Mouse (Mus musculus): Measurements from ENCODE around the gene Il12b. TPM values are rescaled to one million over a fixed set of nuclear protein-coding genes. Genes with fewer than 3 reads are reported as not detected.

Il12b gene
- polyA plus RNA-seq, 1 experiment = 0.15 TPM

DNA sequence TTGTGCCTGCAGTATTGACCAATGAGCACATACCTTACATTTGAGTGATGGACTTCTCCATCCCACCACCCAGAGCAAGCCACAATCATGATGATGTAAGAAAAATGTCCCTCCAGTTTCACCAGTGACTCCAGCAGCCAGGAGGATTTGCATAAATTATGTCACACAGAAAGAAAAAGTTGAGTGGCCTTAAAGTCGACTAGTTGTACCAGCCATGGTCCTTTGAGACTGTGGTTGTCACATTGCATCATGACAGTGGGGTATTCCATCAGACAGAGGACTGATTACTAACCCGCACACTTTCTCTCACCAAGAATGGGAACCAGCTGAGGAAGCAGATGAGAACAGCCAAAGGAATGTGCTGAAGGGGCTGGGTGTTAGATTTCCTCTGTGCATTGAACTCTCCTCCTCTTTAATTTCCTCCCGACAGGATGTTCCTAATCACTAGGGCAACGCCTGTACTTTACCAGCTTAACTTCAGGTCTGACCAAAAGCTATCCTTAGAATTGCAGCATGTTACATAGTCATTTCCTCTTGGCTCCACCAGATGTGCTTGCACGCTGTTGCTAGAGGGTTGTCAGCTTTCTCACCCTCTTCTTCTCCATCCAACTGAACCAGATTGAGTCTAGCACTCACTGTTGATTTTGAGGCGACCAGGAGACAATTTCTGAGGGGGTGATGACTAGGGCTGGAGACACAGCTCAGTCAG is 9.7 kb upstream of the Il12b start:
- Histone ChIP-seq H3K4me3 (replicated peaks; ENCODE audit: extremely low read depth, low read depth, low read length) (no peak overlapping the region), H3K4me1 (ENCODE audit: control insufficient read depth, insufficient read depth, low read length) (peaks cover 2% of the 10 kb centered on the region; the same call in 1 of the 2 replicates)
- 27% methylated on average over 6 of the region's 6 CpGs for WGBS
- DNase-seq = no peak
- TF ChIP-seq POLR2A (IDR thresholded peaks at IDR 0.05; ENCODE audit: borderline replicate concordance, extremely low read depth, low read depth, low read length) = no peak
- TF ChIP-seq CTCF (IDR thresholded peaks at IDR 0.05; ENCODE audit: insufficient read depth, low read length) = no peak

DNA sequence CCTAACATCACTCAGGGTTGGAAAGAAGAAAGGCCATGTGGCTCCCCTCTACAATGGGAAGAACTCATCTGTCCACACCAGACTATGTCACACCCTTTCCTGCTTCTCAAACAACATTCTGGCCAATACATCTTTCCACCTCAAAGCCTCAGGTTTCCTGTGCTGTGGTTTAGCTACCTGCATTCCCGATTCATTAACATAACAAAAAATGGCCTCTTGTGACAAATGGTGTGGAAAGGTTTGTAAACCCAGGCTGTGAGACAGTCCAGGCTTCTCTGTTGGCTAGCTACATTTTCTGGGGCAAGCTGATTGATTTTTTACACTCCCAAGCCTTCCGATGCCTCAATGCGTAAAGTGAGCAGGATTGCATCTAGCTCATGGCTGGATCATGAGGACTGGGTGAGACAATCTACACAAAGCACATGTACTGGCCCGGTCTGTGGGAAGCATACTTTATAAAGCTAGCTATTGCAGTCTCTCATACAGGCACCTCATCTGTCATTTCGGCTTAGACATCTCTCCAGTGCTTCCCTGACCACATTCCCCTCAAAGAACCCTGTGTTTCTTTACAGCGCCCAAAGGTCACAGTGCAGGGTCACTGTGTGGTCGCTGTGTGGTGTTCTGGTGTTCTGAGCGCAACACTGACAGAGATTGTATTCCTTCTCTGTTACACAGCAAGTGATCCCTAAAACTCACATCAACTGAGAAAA is 6.6 kb upstream of the Il12b start:
- TF ChIP-seq CTCF (IDR thresholded peaks at IDR 0.05; ENCODE audit: insufficient read depth, low read length) (no peak), POLR2A (IDR thresholded peaks at IDR 0.05; ENCODE audit: borderline replicate concordance, extremely low read depth, low read depth, low read length) (no peak)
- 65% methylated on average over 8 of the region's 8 CpGs for WGBS
- DNase-seq = no peak
- H3K4me1 ChIP-seq (ENCODE audit: control insufficient read depth, insufficient read depth, low read length) = peaks cover 2% of the 10 kb centered on the region; the same call in 1 of the 2 replicates
- no peak overlapping the region for H3K4me3 ChIP-seq (replicated peaks; ENCODE audit: extremely low read depth, low read depth, low read length)

DNA sequence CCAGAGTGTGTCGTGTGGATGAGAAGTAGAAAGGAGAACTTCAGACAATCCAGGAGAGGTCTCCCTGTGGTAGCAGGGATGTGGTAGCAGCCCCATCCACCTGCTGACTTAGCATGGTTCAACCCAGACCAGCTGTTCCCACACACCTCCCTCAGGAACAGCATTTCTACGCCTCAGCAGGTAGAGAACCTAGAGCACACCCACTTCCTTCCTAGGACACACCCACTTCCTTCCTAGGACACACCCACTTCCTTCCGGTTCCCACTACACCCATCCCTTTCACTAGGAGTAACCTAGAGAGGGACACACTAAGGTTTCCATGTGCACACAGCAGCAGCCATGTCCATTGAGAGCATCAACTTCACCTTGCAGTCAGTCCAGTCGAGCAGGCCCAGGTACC is 4.5 kb upstream of the Il12b start:
- TF ChIP-seq POLR2A (IDR thresholded peaks at IDR 0.05; ENCODE audit: borderline replicate concordance, extremely low read depth, low read depth, low read length) = no peak
- no peak for TF ChIP-seq CTCF (IDR thresholded peaks at IDR 0.05; ENCODE audit: insufficient read depth, low read length)
- no peak overlapping the region for H3K4me3 ChIP-seq (replicated peaks; ENCODE audit: extremely low read depth, low read depth, low read length)
- no peak for DNase-seq
- H3K4me1 ChIP-seq (ENCODE audit: control insufficient read depth, insufficient read depth, low read length) = no peaks in the 10 kb centered on the region
- 66% methylated on average over 4 of the region's 4 CpGs for WGBS

DNA sequence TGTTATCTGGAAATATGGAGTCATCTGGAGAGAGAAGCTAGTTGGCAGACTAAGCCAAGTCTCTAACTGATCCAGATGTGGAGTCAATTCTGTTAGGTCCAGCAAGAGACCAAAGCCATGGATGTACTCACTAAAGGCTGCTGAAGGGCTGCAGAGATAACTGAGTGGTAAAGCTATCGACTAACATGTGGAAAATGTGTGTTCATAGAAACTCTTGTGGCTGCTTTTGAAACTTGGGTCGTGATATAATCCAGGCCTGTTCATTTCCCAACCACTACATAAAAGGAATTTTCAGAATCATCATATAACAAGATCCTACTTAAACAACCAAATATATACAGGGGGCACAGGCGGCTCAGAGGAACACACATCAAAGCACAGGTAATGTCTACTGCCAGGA is 2.3 kb upstream of the Il12b start:
- H3K4me3 ChIP-seq (replicated peaks; ENCODE audit: extremely low read depth, low read depth, low read length) = no peak overlapping the region
- WGBS = 71% methylated on average over 3 of the region's 3 CpGs
- no peak for DNase-seq
- no peaks in the 10 kb centered on the region for H3K4me1 ChIP-seq (ENCODE audit: control insufficient read depth, insufficient read depth, low read length)
- TF ChIP-seq CTCF (IDR thresholded peaks at IDR 0.05; ENCODE audit: insufficient read depth, low read length) = no peak
- TF ChIP-seq POLR2A (IDR thresholded peaks at IDR 0.05; ENCODE audit: borderline replicate concordance, extremely low read depth, low read depth, low read length) = no peak

DNA sequence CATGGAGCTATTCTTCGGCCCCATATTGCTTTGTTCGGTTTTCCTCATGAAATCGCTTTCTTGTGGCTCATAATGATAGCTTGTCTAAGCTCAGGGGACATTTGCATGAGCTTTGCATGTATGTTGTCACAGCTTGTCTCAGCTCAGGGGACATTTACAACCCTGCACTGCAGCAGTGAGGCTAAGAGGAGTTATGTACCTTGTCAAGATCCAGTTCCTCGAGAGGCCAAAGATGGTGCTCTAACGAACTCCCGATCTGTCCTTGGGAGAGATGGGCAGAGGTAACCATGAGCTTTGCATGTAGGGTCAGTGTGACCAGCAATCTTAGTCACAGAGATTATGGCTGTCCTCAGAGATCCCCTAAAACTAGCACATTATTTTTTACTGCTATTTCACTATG is 1.5 kb upstream of the Il12b start:
- WGBS = 79% methylated on average over 6 of the region's 6 CpGs
- no peak overlapping the region for H3K4me3 ChIP-seq (replicated peaks; ENCODE audit: extremely low read depth, low read depth, low read length)
- no peaks in the 10 kb centered on the region for H3K4me1 ChIP-seq (ENCODE audit: control insufficient read depth, insufficient read depth, low read length)
- DNase-seq = no peak
- TF ChIP-seq POLR2A (IDR thresholded peaks at IDR 0.05; ENCODE audit: borderline replicate concordance, extremely low read depth, low read depth, low read length) (no peak), CTCF (IDR thresholded peaks at IDR 0.05; ENCODE audit: insufficient read depth, low read length) (no peak)

DNA sequence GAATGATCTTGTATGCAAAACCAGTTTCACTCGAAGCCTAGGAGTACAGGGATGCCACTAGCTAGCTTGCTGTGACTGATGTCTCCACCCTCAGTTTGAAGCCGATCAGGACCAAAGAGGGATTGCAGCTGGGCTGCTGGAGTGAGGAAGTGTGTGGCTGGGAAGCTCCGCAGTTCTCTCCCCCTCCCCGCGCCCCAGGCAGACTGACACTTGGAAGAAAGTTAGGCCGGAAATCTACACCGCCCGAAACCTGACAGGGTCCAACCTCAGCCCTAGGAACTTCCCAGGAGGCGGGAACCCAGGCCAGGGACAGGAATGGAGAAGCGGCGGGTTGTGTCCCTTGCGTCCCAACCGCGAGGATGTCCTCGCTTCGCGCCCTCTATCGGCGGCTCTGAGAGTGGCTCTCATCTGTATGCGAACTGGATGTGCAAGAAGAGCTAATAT is 1.1 kb upstream of the Il12b start:
- H3K4me1 ChIP-seq (ENCODE audit: control insufficient read depth, insufficient read depth, low read length) = no peaks in the 10 kb centered on the region
- WGBS = 1% methylated on average over 20 of the region's 20 CpGs
- peak; percentile 69 for DNase-seq
- no peak overlapping the region for H3K4me3 ChIP-seq (replicated peaks; ENCODE audit: extremely low read depth, low read depth, low read length)
- TF ChIP-seq POLR2A (IDR thresholded peaks at IDR 0.05; ENCODE audit: borderline replicate concordance, extremely low read depth, low read depth, low read length) = no peak
- peak; percentile 74 for TF ChIP-seq CTCF (IDR thresholded peaks at IDR 0.05; ENCODE audit: insufficient read depth, low read length)

DNA sequence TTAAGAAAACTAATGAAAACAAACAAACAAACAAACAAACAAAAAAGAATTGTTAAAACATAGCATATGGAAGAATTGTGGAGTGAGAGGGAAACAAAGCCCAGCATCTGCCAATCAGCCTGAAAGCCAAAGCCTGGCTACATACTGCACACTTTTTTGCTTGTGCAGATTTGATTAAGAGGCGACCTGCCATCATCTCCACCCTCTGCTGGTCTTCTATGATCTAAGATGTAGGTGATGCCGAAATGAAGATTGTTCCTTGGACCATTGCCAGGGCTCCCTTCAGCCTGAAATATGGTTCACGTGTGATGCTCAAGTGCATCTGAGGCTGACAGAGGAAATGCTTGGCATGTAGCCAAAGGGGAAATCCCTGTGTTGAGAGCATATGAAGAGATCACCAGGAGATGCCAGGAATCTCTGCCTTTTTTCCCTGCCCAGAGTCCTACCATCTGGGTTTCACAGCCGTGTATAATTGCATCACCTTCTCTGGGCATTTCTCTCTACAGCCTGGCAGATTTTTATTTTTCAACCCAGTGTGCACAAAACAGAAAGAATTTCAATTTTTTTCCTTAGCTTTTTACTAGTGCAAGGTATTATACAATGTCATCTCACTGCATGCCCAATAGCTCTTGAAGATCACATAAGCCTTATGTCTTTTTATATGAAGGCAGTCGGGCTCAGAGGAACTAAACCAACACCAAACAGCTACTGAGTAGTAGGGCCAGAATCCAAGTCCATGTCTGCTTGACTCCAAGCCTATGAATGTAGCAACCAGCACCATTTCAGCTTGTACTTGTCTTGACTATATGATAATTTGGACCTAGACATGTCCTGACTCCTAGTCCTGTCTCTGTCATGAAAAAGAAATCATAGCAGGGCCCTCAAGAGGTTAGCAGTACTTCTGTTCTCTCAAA is 2.0 kb downstream of the Il12b start:
- Histone ChIP-seq H3K4me3 (replicated peaks; ENCODE audit: extremely low read depth, low read depth, low read length) (no peak overlapping the region), H3K4me1 (ENCODE audit: control insufficient read depth, insufficient read depth, low read length) (no peaks in the 10 kb centered on the region)
- no peak for DNase-seq
- TF ChIP-seq POLR2A (IDR thresholded peaks at IDR 0.05; ENCODE audit: borderline replicate concordance, extremely low read depth, low read depth, low read length) (no peak), CTCF (IDR thresholded peaks at IDR 0.05; ENCODE audit: insufficient read depth, low read length) (no peak)
- 37% methylated on average over 5 of the region's 5 CpGs for WGBS

DNA sequence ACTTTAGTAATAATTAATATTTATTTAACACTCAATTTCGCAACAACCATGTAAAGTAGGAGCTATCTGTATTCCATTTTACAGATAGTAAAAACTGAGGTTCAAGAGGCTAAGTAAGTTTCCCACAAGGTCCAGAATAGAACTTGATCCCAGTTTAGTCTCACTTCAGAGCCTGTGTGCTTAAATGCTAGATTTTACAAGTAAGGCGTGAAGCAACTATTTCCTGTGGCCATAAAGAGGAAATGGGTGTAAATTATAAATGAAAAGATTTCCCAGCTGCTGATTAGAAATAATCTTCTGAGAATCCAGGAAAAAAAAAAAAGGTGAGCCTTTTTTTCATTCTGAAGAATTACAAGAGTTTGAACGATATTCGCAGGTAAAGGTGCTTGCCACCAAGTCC is 5.2 kb downstream of the Il12b start:
- Histone ChIP-seq H3K4me3 (replicated peaks; ENCODE audit: extremely low read depth, low read depth, low read length) (no peak overlapping the region), H3K4me1 (ENCODE audit: control insufficient read depth, insufficient read depth, low read length) (no peaks in the 10 kb centered on the region)
- 63% methylated on average over 4 of the region's 4 CpGs for WGBS
- no peak for DNase-seq
- no peak for TF ChIP-seq CTCF (IDR thresholded peaks at IDR 0.05; ENCODE audit: insufficient read depth, low read length)
- TF ChIP-seq POLR2A (IDR thresholded peaks at IDR 0.05; ENCODE audit: borderline replicate concordance, extremely low read depth, low read depth, low read length) = no peak

DNA sequence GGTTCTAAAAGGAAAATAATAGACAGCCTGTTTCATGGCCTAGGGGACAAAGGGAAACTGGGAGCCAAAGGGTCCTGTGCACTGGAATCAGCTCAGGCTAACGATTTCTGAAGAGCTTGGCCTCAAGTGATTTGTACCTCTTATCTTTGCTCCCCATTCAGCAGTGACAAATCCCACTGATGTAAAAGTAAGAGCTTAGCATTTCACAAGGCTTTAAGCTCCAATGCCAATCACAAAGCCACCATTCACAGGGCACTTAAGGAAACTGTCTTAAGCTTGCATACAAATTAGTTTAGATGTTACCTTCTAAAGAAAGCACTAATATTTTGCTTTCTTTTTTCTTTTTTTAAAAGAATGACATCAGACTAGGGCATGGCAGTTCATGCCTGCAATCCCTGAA is 6.1 kb downstream of the Il12b start:
- Histone ChIP-seq H3K4me3 (replicated peaks; ENCODE audit: extremely low read depth, low read depth, low read length) (no peak overlapping the region), H3K4me1 (ENCODE audit: control insufficient read depth, insufficient read depth, low read length) (no peaks in the 10 kb centered on the region)
- 26% methylated on average over 1 of the region's 1 CpGs for WGBS
- TF ChIP-seq CTCF (IDR thresholded peaks at IDR 0.05; ENCODE audit: insufficient read depth, low read length) (no peak), POLR2A (IDR thresholded peaks at IDR 0.05; ENCODE audit: borderline replicate concordance, extremely low read depth, low read depth, low read length) (no peak)
- DNase-seq = no peak
